Mouse (Mus musculus) heart, adult 9 months (tissue): ENCODE measurements at regions not wholly inside any gene's neighbourhood (a gene's known extent, or its start where the extent isn't known, plus 50 kb on each side); places are given as distances from the start of the nearest gene placed in this dataset.

Source experiments
- DNase-seq, 2 experiments: peaks; one replicate each; pipeline ENCODE4 v3.0.0; 2022; ENCODE audit warnings: low spot score in 2 of 2

- no peak for DNase-seq
Observed at GRCm38 (mm10) chr1:166735545-166735944, 53.9 kb upstream of the Fmo9 start.

- no peak for DNase-seq
Observed at GRCm38 (mm10) chr1:166738029-166738428, 56.4 kb upstream of the Fmo9 start.

GRCm38 (mm10) chr1:166750236-166750635, 68.6 kb upstream of the Fmo9 start:
- DNase-seq = no peak

- no peak for DNase-seq
Observed at GRCm38 (mm10) chr1:166750777-166751176, 69.1 kb upstream of the Fmo9 start.

- no peak for DNase-seq
Observed at GRCm38 (mm10) chr1:166751436-166751835, 69.8 kb upstream of the Fmo9 start.

GRCm38 (mm10) chr1:166752990-166753709, 71.5 kb upstream of the Fmo9 start:
- no peak for DNase-seq

GRCm38 (mm10) chr1:166758987-166759386, 77.3 kb upstream of the Fmo9 start:
- no peak for DNase-seq

- DNase-seq = no peak
Observed at GRCm38 (mm10) chr1:166773114-166773513, 91.5 kb upstream of the Fmo9 start.

- peak in 1 of 2 experiments; percentile 20 for DNase-seq
Observed at GRCm38 (mm10) chr1:166782106-166782505, 100.5 kb upstream of the Fmo9 start.

GRCm38 (mm10) chr1:166787945-166788344, 106.3 kb upstream of the Fmo9 start:
- DNase-seq = no peak

- DNase-seq = no peak
Observed at GRCm38 (mm10) chr1:166788824-166789399, 107.3 kb upstream of the Fmo9 start.

GRCm38 (mm10) chr1:166793052-166793716, 111.5 kb upstream of the Fmo9 start:
- no peak for DNase-seq

GRCm38 (mm10) chr1:166793717-166794081, 112.1 kb upstream of the Fmo9 start:
- DNase-seq = peak in 1 of 2 experiments; percentile 27

GRCm38 (mm10) chr1:166794622-166795244, 113.1 kb upstream of the Fmo9 start:
- DNase-seq = no peak

GRCm38 (mm10) chr1:166795613-166796012, 114.0 kb upstream of the Fmo9 start:
- DNase-seq = no peak

- no peak for DNase-seq
Observed at GRCm38 (mm10) chr1:166796362-166796925, 114.8 kb upstream of the Fmo9 start.

- no peak for DNase-seq
Observed at GRCm38 (mm10) chr1:166796931-166797330, 115.3 kb upstream of the Fmo9 start.

GRCm38 (mm10) chr1:166800953-166801603, 119.4 kb upstream of the Fmo9 start:
- peak in 1 of 2 experiments; percentile 28 for DNase-seq

GRCm38 (mm10) chr1:166801929-166802328, 120.3 kb upstream of the Fmo9 start:
- no peak for DNase-seq

GRCm38 (mm10) chr1:166803928-166804327, 122.3 kb upstream of the Fmo9 start:
- no peak for DNase-seq

GRCm38 (mm10) chr1:166804333-166804732, 122.7 kb upstream of the Fmo9 start:
- DNase-seq = no peak
